Mouse (Mus musculus): ENCODE data around the gene Atp13a1. TPM values are rescaled to one million over a fixed set of nuclear protein-coding genes. Genes with fewer than 3 reads are reported as not detected.

Atp13a1 gene
- polyA plus RNA-seq, 1 experiment from 2014 or later: 55.7 TPM

DNA sequence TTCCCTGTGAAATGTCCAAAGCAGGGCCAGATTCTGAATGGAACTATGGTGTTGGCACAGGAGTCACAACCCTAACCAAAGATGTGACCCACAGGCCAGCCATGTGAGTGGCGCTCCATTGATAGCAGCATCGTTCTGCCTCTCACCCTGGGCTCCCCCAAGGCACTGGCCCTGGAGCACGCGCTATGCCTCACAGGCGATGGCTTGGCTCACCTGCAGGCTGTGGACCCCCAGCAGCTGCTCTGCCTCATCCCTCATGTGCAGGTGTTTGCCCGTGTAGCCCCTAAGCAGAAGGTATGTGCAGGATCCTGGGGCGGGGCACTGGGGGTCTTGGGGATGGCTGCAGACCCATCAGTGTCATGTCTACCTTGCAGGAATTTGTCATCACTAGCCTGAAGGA lies 12.4 kb downstream of the Atp13a1 start:
- no peak for ATAC-seq (ENCODE audit: low FRiP score)
- Histone ChIP-seq H3K4me2 (replicated peaks) (no peak overlapping the region), H3K36me3 (peaks cover 94% of the 10 kb centered on the region), H3K4me3 (no peak overlapping the region), H3K9me3 (replicated peaks) (no peaks in the 10 kb centered on the region), H3K27me3 (no peaks in the 10 kb centered on the region), H3K4me1 (0 out of 2 replicates have a peak, but pooled peaks cover 1% of the 10 kb centered on the region), H3K9ac (no peak overlapping the region), H3K27ac (no peak overlapping the region)
- 97% methylated on average over 7 of the region's 7 CpGs for WGBS

DNA sequence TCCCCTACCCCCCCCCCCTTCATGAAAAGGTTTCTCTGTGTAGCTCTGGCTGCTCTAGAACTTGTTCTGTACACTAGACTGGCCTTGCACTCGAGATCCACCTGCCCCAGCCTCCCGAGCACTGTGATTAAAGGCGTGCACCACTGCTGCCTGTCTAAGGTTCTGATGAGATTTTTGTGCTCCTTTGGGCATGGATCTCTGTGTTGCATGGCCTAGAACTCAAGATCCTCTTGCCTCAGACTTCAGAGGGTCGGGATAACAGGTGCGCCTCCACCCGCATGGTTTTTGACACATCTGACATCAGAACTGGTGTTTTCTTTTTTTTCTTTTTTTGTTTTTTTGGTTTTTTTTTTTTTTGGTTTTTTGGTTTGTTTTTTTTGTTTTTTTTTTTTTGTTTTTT lies 13.6 kb downstream of the Atp13a1 start:
- Histone ChIP-seq H3K4me2 (replicated peaks) (no peak overlapping the region), H3K27me3 (no peaks in the 10 kb centered on the region), H3K4me3 (no peak overlapping the region), H3K36me3 (peaks cover 82% of the 10 kb centered on the region), H3K9ac (no peak overlapping the region), H3K27ac (no peak overlapping the region), H3K9me3 (replicated peaks) (no peaks in the 10 kb centered on the region), H3K4me1 (peaks cover 10% of the 10 kb centered on the region)
- 94% methylated on average over 6 of the region's 6 CpGs for WGBS
- ATAC-seq (ENCODE audit: low FRiP score): no peak

DNA sequence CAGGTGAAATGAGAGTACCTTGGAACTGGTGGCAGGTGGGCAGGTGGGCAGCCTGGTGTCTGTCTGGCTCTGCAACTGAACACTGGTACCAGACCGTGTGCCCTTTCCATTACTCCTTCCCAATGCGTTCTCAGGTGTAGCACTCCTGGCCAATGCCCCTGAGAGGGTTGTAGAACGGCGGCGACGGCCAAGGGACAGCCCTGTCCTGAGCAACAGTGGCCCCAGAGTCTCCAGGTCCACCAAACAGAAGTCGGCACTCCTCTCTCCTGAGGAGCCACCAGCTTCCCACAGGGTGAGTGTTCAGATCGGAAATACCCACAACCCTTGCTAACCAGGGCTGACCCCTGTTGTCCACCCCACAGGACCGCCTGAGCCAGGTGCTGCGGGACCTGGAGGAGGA lies 14.1 kb downstream of the Atp13a1 start:
- Histone ChIP-seq H3K9ac (no peak overlapping the region), H3K27me3 (no peaks in the 10 kb centered on the region), H3K4me2 (replicated peaks) (no peak overlapping the region), H3K4me1 (peaks cover 13% of the 10 kb centered on the region), H3K36me3 (peaks cover 77% of the 10 kb centered on the region), H3K9me3 (replicated peaks) (no peaks in the 10 kb centered on the region), H3K27ac (no peak overlapping the region), H3K4me3 (no peak overlapping the region)
- ATAC-seq (ENCODE audit: low FRiP score): no peak
- 96% methylated on average over 10 of the region's 10 CpGs for WGBS

DNA sequence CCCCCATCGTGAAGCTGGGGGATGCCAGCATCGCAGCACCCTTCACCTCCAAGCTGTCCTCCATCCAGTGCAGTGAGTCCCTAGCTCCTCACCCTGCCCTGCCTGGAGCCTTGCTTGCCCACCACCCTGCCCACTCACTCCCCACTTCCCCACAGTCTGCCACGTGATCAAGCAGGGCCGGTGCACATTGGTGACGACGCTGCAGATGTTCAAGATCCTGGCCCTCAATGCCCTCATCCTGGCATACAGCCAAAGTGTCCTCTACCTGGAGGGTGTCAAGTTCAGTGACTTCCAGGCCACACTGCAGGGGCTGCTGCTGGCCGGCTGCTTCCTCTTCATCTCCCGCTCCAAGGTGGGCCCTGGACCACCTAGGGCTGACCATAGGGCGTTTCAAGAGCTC lies 14.5 kb downstream of the Atp13a1 start:
- Histone ChIP-seq H3K4me1 (peaks cover 13% of the 10 kb centered on the region), H3K36me3 (peaks cover 73% of the 10 kb centered on the region), H3K4me3 (no peak overlapping the region), H3K4me2 (replicated peaks) (no peak overlapping the region), H3K27ac (no peak overlapping the region), H3K9ac (no peak overlapping the region), H3K9me3 (replicated peaks) (no peaks in the 10 kb centered on the region), H3K27me3 (no peaks in the 10 kb centered on the region)
- ATAC-seq (ENCODE audit: low FRiP score): no peak
- 94% methylated on average over 9 of the region's 9 CpGs for WGBS

DNA sequence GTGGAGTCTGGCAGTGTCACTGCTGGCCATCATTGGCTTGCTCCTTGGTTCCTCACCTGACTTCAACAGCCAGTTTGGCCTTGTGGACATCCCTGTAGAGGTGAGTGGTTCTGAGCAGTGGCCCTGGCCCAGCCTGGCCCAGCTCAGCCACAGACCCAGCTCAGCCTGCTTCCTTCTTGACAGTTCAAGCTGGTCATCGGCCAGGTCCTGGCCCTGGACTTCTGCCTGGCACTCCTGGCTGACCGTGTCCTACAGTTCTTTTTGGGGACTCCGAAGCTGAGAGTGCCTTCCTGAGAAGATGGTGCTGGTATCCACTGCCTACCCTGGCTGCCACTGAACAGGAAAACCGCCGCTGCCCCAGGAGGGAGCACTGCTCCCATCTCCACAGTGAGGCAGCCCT lies 16.3 kb downstream of the Atp13a1 start:
- Histone ChIP-seq H3K9me3 (replicated peaks) (no peaks in the 10 kb centered on the region), H3K4me3 (no peak overlapping the region), H3K4me1 (peaks cover 13% of the 10 kb centered on the region), H3K36me3 (peaks cover 67% of the 10 kb centered on the region), H3K9ac (no peak overlapping the region), H3K4me2 (replicated peaks) (no peak overlapping the region), H3K27ac (no peak overlapping the region), H3K27me3 (no peaks in the 10 kb centered on the region)
- 98% methylated on average over 5 of the region's 5 CpGs for whole genome bisulfite sequencing
- no peak for ATAC-seq (ENCODE audit: low FRiP score)

DNA sequence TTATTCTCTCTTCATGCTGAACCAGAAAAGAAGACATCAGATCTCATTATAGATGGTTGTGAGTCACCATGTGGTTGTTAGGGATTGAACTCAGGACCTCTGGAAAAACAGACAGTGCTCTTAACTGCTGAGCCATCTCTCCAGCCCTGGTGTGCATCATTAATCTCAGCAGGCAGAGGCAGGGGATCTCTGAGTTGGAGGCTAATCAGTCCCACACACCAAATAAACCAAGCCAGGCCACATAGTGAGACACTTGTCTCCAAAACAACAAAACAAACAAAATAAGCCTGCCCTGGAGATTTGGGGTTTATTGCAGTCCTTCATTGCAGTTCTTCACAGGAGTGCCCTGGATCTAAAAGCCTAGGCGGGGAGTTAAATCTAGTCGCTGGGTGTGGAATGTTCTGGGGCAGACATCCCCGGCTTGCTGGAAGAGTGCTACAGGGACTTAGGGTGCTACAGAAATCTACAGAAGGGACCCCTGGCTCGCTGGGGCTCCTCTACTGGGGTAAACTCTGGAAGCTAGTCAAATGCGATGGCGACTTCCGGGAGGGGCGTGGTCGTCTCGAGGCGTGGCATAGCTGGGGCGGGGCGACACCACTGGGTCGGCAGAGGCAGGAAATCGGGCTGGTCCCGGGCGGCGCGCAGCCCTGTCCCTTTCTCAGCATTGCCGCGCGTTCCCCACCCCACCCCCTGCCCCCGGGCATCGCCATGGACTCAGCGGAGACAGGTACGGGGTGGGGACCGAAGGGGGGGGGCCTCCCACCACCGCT lies 17.3 kb downstream of the Atp13a1 start, which contains the start of gene Gmip:
TSS of gene Gmip (plus strand) at position 586 of the 770 bp plus-strand sequence.
- Histone ChIP-seq H3K9ac (peak within 1 kb of the TSS; percentile 62), H3K9me3 (replicated peaks) (no peaks in the 10 kb centered on the region), H3K27me3 (no peaks in the 10 kb centered on the region), H3K4me1 (peaks cover 13% of the 10 kb centered on the region), H3K36me3 (peaks cover 57% of the 10 kb centered on the region), H3K27ac (peak within 1 kb of the TSS; percentile 45), H3K4me2 (replicated peaks) (peak within 1 kb of the TSS; percentile 67), H3K4me3 (peak within 1 kb of the TSS; percentile 44)
- peak; percentile 75 for ATAC-seq (ENCODE audit: low FRiP score)
- WGBS: 7% methylated on average over 24 of the region's 28 CpGs

DNA sequence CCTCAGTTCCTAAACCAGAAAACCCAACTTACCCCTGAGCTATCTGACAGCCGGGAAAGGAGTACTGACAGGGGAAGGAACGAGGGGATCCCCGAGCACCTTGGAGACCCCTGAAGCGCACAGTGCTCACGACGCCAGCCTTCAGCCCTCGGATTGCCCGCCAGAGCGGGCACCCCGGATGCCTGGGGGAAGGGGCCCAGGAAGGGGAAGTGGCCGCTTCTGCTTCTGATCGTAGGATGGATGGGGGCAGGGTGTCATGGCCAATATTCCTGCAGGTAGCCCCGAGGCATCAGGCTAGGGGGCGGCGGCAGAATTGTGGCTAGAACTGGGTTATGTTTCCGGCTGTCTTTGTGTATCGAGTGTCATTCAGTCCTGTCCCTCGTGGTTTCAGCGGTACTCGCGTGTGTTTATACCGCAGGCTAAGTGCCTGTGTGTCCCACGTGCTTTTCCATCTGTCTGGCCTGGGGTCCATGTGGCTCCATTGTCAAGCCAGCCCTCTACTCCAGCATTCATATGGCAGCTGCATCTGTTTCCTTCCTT lies 18.0 kb downstream of the Atp13a1 start:
- H3K4me3 ChIP-seq: peak overlapping the region; percentile 44
- H3K4me2 ChIP-seq (replicated peaks): peak overlapping the region; percentile 67
- no peaks in the 10 kb centered on the region for H3K9me3 ChIP-seq (replicated peaks)
- H3K27me3 ChIP-seq: no peaks in the 10 kb centered on the region
- peak overlapping the region; percentile 62 for H3K9ac ChIP-seq
- H3K4me1 ChIP-seq: peaks cover 13% of the 10 kb centered on the region
- ATAC-seq (ENCODE audit: low FRiP score): peak; percentile 74
- peak overlapping the region; percentile 45 for H3K27ac ChIP-seq
- 1% methylated on average over 23 of the region's 23 CpGs for WGBS
- H3K36me3 ChIP-seq: peaks cover 57% of the 10 kb centered on the region

DNA sequence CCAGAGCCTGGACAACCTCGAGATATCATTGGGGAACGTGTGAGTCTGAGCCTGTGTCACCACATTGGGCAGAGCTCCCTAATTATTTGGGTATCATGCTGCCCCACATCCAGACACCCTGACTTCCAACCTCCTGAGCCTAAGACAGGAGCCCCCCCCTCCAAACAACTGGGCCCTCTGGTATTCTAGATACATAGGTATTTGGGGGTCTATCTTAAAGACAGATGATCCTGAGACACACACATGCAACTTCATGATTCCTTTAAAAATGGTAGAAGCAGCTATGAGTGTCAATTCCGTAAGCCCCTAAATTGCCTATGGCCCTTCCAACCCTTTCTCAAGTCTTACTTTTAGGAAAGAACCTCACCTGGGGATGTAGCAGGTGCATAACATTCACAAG lies 18.9 kb downstream of the Atp13a1 start:
- 68% methylated on average over 3 of the region's 3 CpGs for WGBS
- Histone ChIP-seq H3K27ac (no peak overlapping the region), H3K9me3 (replicated peaks) (no peaks in the 10 kb centered on the region; the same call in 1 of the 2 replicates), H3K4me1 (peaks cover 13% of the 10 kb centered on the region), H3K27me3 (no peaks in the 10 kb centered on the region), H3K36me3 (peaks cover 58% of the 10 kb centered on the region), H3K4me3 (peak overlapping the region; percentile 44; the same call in 1 of the 2 replicates), H3K9ac (peak overlapping the region; percentile 35; the same call in 1 of the 2 replicates), H3K4me2 (replicated peaks) (peak overlapping the region; percentile 67)
- ATAC-seq (ENCODE audit: low FRiP score): no peak

DNA sequence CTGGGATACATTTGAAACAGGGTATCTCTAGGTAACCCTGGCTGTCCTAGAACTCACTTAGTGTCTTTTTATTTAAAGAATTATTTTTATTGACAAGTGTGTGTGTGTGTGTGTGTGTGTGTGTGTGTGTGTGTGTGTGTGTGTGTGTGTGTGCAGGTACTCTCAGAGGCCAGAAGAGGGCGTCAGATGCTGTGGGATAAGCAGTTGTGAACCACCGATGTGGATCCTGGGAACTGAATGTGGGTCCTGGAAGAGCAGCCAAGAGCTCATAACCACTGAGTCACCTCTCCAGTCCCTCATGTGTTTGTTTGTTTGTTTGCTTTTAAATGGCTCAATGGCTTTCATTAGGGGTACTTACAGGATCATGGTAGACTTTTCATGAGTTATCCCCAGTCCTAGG lies 23.9 kb downstream of the Atp13a1 start:
- 100% methylated on average over 2 of the region's 2 CpGs for WGBS
- H3K4me2 ChIP-seq (replicated peaks): no peak overlapping the region

DNA sequence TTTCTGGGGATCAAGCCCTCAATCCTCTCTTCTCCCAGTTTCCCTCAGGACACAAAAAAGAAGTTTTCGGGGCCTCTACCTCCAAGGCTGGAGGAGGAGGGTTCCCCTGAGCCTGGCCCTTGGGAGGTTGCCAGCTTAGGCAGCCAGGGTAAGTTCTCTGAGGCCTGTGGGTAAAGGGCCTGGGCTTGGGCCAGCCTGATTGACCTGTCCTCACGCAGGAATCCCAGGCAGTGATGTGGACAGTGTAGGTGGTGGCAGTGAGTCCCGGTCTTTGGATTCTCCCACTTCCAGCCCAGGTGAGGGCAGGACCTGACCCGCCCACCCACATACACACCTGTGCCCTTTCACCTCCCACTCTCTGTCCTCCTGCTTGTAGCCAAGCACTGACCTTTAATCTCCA lies 24.4 kb downstream of the Atp13a1 start:
- Histone ChIP-seq H3K36me3 (peaks cover 65% of the 10 kb centered on the region), H3K9me3 (replicated peaks) (no peaks in the 10 kb centered on the region; the same call in 1 of the 2 replicates)
- no peak for ATAC-seq (ENCODE audit: low FRiP score)

More for the DNA sequence above, 23.9 kb downstream of the Atp13a1 start:
- H3K36me3 ChIP-seq: peaks cover 65% of the 10 kb centered on the region
- H3K27ac ChIP-seq: no peak overlapping the region
- no peaks in the 10 kb centered on the region for H3K4me1 ChIP-seq
- no peaks in the 10 kb centered on the region for H3K27me3 ChIP-seq
- H3K4me3 ChIP-seq: no peak overlapping the region
- H3K9me3 ChIP-seq (replicated peaks): no peaks in the 10 kb centered on the region; the same call in 1 of the 2 replicates
- no peak overlapping the region for H3K9ac ChIP-seq
- ATAC-seq (ENCODE audit: low FRiP score): no peak

DNA sequence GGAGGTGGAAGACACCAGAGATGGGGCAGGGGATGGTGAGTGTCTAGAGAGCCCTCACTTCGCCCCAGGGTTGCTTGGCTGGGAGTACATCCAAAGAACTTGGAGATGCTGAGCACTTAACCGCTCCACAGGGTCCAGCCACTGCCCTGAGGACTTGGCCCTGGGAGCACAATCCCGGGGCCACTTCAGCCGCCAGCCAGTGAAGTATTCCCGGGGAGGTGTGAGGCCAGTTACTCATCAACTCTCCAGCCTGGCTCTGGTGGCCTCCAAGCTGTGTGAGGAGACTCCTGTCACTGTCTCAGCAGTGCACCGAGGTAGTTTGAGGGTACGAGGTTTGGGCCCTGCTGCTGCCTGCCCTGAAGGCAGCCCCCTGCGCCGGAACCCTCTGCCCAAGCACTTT lies 29.5 kb downstream of the Atp13a1 start:
- Histone ChIP-seq H3K4me1 (peaks cover 32% of the 10 kb centered on the region), H3K36me3 (peaks cover 44% of the 10 kb centered on the region), H3K27ac (no peak overlapping the region), H3K27me3 (no peaks in the 10 kb centered on the region), H3K4me2 (replicated peaks) (no peak overlapping the region), H3K4me3 (no peak overlapping the region), H3K9me3 (replicated peaks) (no peaks in the 10 kb centered on the region), H3K9ac (no peak overlapping the region)
- 83% methylated on average over 9 of the region's 9 CpGs for WGBS
- no peak for ATAC-seq (ENCODE audit: low FRiP score)

More for the DNA sequence above, 24.4 kb downstream of the Atp13a1 start:
- Histone ChIP-seq H3K27me3 (no peaks in the 10 kb centered on the region), H3K27ac (no peak overlapping the region), H3K9ac (no peak overlapping the region), H3K4me1 (no peaks in the 10 kb centered on the region), H3K4me3 (no peak overlapping the region), H3K4me2 (replicated peaks) (no peak overlapping the region)
- WGBS: 97% methylated on average over 4 of the region's 4 CpGs

DNA sequence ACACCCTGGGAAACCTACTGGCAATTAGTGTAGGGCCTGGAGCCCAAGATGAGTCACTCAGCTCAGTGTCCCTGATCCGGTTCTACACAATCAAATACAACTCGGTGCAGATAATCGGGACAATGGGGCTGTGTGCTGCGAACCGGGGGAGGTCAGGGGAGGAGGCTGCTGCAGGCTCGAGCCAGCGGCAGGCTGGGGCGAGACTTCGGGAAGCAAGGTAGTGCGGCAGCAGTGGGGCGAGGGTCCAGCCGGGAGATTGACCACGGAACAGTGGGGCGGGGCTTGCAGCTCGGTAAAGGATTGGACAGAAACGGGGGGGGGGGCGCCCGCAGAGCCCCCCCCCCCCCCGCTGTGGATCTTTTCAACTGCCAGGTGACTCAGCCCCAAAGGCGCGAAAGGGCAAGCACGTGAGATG lies 31.0 kb downstream of the Atp13a1 start:
- Histone ChIP-seq H3K4me2 (replicated peaks) (peak overlapping the region; percentile 79), H3K27me3 (no peaks in the 10 kb centered on the region), H3K9ac (peak overlapping the region; percentile 58), H3K9me3 (replicated peaks) (no peaks in the 10 kb centered on the region), H3K4me3 (peak overlapping the region; percentile 45), H3K27ac (peak overlapping the region; percentile 58), H3K36me3 (peaks cover 43% of the 10 kb centered on the region), H3K4me1 (peaks cover 32% of the 10 kb centered on the region)
- under 1% methylated on average over 11 of the region's 22 CpGs for WGBS
- ATAC-seq (ENCODE audit: low FRiP score): peak; percentile 71
